Mouse (Mus musculus) CH12.LX (cell line): Measurements from ENCODE around the gene Tmem200b.

Source experiments
- CHD1 ChIP-seq: IDR thresholded peaks from 2 replicates; pipeline ENCODE4 v1.6.1; 2012; ENCODE audit warnings: low read depth, low read length, improper control_type of control experiment, inconsistent platforms
- CTCF ChIP-seq, 2 experiments: IDR thresholded peaks in 1 of 2; conservative IDR thresholded peaks in 1 of 2; 2 replicates each; pipeline ENCODE4 v1.5.1; 2011 to 2012; ENCODE audit warnings: low read depth in 2 of 2, low read length in 2 of 2, improper control_type of control experiment in 1 of 2, inconsistent platforms in 1 of 2, mild to moderate bottlenecking in 1 of 2, moderate library complexity in 1 of 2
- EP300 ChIP-seq: IDR thresholded peaks from 2 replicates; pipeline ENCODE4 v1.6.1; 2011; ENCODE audit warnings: low read length, improper control_type of control experiment
- ETS1 ChIP-seq: conservative IDR thresholded peaks from 2 replicates; pipeline ENCODE4 v1.6.1; 2012; ENCODE audit warnings: low read depth, mild to moderate bottlenecking, inconsistent platforms, low read length, improper control_type of control experiment, moderate library complexity
- GABPA ChIP-seq: IDR thresholded peaks from 2 replicates; pipeline ENCODE4 v1.6.1; 2012; ENCODE audit warnings: low read depth, low read length, improper control_type of control experiment, inconsistent platforms; ENCODE audit not compliant: insufficient replicate concordance
- HCFC1 ChIP-seq: IDR thresholded peaks from 2 replicates; pipeline ENCODE4 v1.6.1; 2012; ENCODE audit warnings: low read depth, mild to moderate bottlenecking, inconsistent platforms, low read length, improper control_type of control experiment
- MAX ChIP-seq: IDR thresholded peaks from 2 replicates; pipeline ENCODE4 v1.6.1; 2011; ENCODE audit warnings: low read length, improper control_type of control experiment
- NELFE ChIP-seq: IDR thresholded peaks from 2 replicates; pipeline ENCODE4 v1.6.1; 2011; ENCODE audit warnings: low read depth, low read length, improper control_type of control experiment
- POLR2A ChIP-seq: IDR thresholded peaks from 2 replicates; pipeline ENCODE4 v1.6.1; 2011; ENCODE audit warnings: low read depth, mild to moderate bottlenecking, improper control_type of control experiment, low read length
- RCOR1 ChIP-seq: conservative IDR thresholded peaks from 2 replicates; pipeline ENCODE4 v1.6.1; 2012; ENCODE audit warnings: low read depth, mild to moderate bottlenecking, inconsistent platforms, low read length, improper control_type of control experiment
- ZKSCAN1 ChIP-seq: IDR thresholded peaks from 2 replicates; pipeline ENCODE4 v1.6.1; 2012; ENCODE audit warnings: low read depth, inconsistent platforms, low read length, improper control_type of control experiment, borderline replicate concordance
- ZNF384 ChIP-seq: IDR thresholded peaks from 2 replicates; pipeline ENCODE4 v1.6.1; 2012; ENCODE audit warnings: low read depth, low read length, improper control_type of control experiment, inconsistent platforms

- TF ChIP-seq ETS1, result no peak
- no peak for TF ChIP-seq CTCF (conservative IDR thresholded peaks at IDR 0.05 in 1 of 2, IDR thresholded peaks at IDR 0.05 in 1 of 2; ENCODE audit: low read depth in 2 of 2, low read length in 2 of 2)
- TF ChIP-seq EP300, result no peak
- no peak for TF ChIP-seq POLR2A
- TF ChIP-seq MAX, result no peak
- TF ChIP-seq GABPA, result no peak
- TF ChIP-seq RCOR1, result no peak
- TF ChIP-seq ZKSCAN1, result no peak
- no peak for TF ChIP-seq NELFE
- TF ChIP-seq CHD1, result no peak
- TF ChIP-seq HCFC1, result no peak
- no peak for TF ChIP-seq ZNF384
Observed at GRCm38 (mm10) chr4:131901090-131901489, 20.5 kb upstream of the Tmem200b start.
